Mouse (Mus musculus) ES-E14 (cell line): ENCODE results near the gene Phykpl.

ENCODE experiments used
- MAFK ChIP-seq: IDR thresholded peaks from 2 replicates; pipeline ENCODE4 v1.6.1; 2014; ENCODE audit warnings: mild to moderate bottlenecking, low read depth, low read length, inconsistent platforms; ENCODE audit not compliant: insufficient read depth
- ZNF384 ChIP-seq: IDR thresholded peaks from 2 replicates; pipeline ENCODE4 v1.6.1; 2012; ENCODE audit warnings: low read depth, low read length, inconsistent platforms

DNA sequence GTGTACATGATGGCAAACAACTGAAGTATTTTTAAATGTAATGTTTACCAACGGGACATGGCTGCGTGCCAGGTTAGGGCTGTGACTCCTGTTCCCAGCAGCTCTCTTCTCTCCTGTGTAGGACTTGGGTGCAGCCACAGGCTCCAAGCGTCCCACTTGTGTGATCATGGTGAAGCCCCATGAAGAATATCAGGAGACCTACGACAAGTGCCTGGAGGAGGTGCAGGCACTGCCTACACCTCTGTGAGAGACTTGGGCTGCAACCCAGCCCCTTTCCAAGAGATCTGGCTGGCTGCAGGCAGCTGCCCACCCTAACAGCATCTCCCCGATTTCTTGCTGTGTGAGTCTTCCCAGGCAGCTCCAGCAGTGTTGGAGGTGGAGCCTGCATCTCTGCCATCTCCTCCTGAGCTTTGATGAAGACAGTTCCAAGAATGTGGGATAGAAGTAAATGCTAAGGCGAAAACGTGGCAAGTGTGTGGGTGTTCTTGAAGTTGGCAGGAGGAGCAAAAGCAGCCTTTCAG lies 38.5 kb downstream of the Phykpl start:
- no peak for TF ChIP-seq MAFK
- TF ChIP-seq ZNF384 = no peak
